Mouse (Mus musculus) spleen, postnatal 14 days (tissue): ENCODE measurements around the gene Fdx1.

Experiments used
- DNase-seq, 2 experiments: peaks; one replicate each; pipeline ENCODE4 v3.0.0; 2021 to 2022; ENCODE audit warnings: low spot score in 2 of 2

The Fdx1 gene

GRCm38 (mm10) chr9:51906938-51907337, 56.4 kb downstream of the Fdx1 start:
- DNase-seq = no peak
